Mouse (Mus musculus) embryo, embryonic 11 days (tissue): Measurements from ENCODE around the gene Tex33.

Source experiments
- DNase-seq: peaks from one replicate; pipeline ENCODE4 v3.0.0-alpha.2; 2015

The Tex33 gene

GRCm38 (mm10) chr15:78413719-78414117 is 18.0 kb upstream of the Tex33 start:
- no peak for DNase-seq

GRCm38 (mm10) chr15:78413083-78413718 is 17.5 kb upstream of the Tex33 start:
- DNase-seq: no peak

DNA sequence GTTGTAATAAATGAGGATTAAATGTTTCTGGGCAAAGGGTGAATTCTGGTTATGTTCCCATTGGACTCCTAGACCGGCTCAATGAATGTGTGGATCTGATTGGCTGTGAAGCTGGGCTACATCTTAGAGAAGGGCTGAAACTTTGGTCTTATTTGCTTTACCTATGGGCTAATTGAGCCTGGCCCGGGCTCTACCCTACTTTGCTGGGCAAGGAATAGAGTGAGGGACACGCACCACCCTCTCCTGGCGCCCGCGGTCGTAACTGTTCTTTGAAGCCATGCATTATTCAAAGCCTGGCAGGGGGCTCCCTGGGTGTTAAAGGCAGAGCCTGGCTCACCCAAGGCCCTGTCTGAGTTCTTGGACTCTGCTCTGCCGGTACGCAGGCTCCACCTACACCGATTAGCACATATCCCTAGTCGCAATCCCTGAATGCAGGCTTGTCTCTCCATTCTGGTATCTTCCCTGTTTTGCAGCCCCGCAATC is 13.9 kb upstream of the Tex33 start:
- DNase-seq: no peak

DNA sequence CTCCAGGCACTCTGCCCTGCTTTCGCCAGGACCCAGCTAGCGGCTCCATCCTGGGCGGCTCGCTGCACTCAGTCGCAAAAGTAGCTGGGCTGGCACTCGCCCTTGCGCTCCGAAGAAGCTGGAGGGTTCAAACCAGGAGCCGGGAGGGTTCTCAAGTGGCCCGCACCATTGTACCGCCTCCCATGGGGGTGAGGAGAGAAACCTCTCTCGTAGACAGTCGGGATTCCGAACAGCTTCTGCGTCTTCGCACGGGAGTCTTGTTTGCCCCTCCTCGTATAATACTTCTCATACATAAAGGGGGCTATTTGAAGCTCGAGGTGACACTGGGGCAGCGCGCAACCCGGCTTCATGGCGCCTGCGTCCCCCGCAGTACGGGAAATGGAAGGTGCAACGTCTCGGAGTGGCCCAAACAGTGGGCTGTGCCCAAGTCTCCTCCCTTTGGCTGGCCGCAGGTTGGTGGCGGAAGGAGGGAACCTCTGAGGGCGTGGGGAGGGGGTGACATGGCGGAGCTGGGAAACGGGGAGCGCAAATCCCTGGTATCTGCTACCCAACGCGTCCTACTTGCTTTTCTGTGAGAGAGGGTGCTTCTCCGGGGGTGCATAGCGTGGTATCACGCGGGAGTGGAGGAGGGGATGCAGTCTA is 10.7 kb upstream of the Tex33 start, which contains the start of gene Mpst:
Gene Mpst (plus strand): TSS at position 124 of the 642 bp plus-strand sequence.
- peak; percentile 92 for DNase-seq

- peak; percentile 90 for DNase-seq
Observed at GRCm38 (mm10) chr15:78405517-78406211, 10.0 kb upstream of the Tex33 start, which contains the start of gene Tst. Gene Tst (minus strand): TSS chr15:78405907.

GRCm38 (mm10) chr15:78405098-78405497 is 9.4 kb upstream of the Tex33 start:
- no peak for DNase-seq

- DNase-seq: no peak
Observed at GRCm38 (mm10) chr15:78403896-78404295, 8.2 kb upstream of the Tex33 start.

DNA sequence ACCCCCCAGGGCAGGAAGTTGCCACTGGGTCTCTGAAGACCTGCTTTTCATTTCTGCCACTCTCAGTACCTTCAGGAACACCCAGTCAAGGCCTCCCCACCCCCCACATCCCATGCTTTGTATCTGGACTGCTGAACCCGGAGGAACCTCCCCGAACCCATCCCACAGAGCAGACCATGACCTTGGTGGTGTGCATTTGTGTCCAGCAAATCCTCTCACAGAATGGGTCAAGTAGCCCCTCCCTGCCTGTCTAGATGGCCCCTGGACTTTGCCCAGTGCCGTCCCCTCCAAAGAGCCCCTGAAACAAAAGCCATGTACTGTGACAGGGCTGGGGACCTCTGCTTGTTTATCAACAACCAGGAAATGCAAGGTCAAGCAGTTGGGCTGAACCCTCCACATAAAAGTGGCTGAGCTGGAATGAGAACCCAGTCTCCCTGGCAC is 7.6 kb upstream of the Tex33 start:
- DNase-seq: no peak

DNA sequence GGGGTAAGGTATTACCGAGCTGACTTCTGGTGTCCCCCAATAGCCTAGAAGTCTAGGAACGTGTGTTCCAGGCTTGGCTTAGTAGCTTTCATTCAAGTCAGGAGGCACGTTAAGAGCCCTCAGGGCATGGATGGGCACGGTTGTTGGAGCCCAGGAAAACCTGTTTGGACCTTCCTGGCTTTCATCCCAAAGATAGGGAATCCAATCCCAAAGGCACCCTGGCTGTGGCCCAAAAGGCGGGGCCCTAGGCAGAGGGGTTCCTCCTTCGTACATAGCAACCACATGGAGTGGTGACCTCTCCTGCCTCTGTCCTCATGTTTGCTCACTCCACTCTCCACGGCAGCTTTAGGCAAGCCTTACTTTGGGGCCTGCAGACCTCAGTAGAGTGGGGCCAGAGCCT is 6.7 kb upstream of the Tex33 start:
- no peak for DNase-seq

GRCm38 (mm10) chr15:78401921-78402320 is 6.2 kb upstream of the Tex33 start:
- no peak for DNase-seq

DNA sequence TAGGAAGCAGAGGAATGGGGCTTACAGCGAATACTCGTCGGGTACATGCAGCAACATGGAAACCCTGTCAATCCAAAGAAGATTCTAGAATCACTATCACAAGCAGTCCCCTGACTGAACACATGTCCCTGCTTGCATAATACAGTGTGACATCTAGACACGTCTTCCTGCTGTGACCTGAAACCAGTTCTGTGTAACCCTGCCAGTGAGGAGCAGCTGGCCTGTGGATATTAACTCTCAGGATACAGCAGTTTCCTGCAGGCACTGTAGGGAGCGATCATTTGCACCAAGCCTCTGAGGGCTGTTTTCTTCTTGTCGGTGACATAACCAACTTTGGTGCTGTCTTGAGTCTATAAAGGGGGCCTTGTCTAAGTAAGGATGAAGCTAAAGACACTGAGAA is 5.6 kb upstream of the Tex33 start:
- no peak for DNase-seq

DNA sequence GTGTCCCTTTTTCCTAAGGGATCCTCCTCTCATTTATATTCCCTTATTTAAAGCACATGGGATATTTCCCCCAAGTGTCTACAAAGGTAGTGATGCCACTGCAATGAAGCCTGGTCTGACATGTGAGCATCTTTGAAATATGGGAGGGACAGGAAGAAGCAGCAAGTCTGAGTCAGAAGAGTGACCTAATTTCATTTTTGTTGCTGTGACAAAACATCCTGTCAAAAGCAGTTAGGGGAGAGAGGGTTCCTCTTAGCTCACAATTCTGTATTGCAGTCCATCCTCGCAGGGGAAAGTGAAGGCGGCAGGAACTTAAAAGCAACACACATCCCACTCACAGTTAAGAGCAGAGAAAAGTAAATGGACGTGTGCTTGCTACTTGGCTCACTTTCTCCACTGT is 4.9 kb downstream of the Tex33 start:
- no peak for DNase-seq

- no peak for DNase-seq
Observed at GRCm38 (mm10) chr15:78385564-78385963, 10.1 kb downstream of the Tex33 start.

GRCm38 (mm10) chr15:78384220-78385116 is 11.2 kb downstream of the Tex33 start:
- DNase-seq: no peak

DNA sequence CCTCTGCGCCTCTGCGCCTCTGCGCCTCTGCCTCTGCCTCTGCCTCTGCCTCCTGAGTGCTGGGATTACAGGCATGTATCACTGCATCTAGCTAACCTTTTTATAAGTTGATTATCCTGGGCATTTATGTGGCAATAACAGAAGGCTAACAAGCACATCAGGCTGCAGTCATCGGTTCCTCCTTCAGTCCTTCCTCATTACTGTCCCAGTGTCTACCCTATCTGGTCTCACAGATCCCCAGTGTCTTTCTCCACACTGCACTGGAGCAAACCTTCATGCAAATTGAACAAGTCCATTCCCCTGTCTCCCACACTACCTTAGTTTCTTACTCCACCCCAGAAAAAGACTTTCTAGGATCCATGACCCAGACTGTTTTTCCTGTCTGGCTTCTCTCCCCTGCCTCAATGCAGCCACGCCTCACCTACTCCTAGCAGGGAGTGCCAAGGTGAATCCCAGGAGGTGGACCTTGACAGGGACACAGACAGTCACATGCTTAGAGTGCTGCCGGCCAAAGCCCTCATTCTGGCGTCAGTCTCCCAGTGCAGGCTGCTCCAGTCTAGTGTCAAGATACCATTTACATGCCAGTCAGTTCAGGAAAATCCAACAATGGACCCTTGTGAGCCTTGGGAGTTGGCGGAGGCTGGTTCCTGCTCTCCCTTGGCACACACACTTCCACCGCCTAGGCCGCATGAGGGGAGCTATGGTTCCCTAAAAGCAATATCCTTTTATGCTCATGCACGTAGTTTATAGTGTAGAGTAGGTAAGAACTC is 12.1 kb downstream of the Tex33 start:
- DNase-seq: no peak

- no peak for DNase-seq
Observed at GRCm38 (mm10) chr15:78382115-78382514, 13.6 kb downstream of the Tex33 start.

DNA sequence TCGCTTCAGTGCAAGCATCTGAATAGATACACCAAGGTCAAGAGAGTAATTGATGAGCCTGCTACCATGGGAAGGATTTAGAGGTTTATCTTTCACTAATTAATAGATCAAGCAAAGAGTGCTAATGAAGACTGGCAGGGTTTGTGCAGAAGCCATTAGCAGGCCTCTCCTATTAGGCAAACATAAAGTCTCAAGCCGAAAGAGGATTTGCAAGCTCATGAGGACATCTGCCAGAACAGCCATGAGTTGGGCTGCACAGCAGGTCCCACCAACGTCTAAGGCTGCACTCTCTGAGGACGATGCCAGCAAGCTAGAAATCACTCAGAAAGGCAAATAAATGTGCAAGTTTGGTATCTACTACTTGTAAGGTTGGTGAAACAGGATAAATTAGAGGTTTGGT is 15.0 kb downstream of the Tex33 start:
- DNase-seq: no peak

DNA sequence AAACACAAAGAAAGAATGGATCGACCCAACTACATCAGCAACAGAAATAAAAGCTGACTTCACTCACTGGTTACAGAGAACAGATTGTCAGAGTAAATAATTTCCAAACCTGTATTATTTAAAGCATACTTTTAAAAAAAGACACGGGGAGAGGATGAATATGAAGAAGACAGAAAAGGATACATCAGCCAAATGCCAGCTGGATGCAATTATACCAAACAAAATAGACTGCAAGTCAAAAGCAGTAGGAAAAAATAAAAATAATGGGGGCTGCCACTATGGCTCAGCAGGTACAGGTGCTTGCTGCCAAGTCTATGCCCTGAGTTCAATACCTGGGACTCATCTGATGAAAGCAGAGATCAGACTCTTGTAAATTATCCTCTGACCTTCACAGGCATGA is 15.5 kb downstream of the Tex33 start:
- DNase-seq: no peak

GRCm38 (mm10) chr15:78378556-78378955 is 17.2 kb downstream of the Tex33 start:
- no peak for DNase-seq

GRCm38 (mm10) chr15:78377859-78378258 is 17.9 kb downstream of the Tex33 start:
- no peak for DNase-seq

DNA sequence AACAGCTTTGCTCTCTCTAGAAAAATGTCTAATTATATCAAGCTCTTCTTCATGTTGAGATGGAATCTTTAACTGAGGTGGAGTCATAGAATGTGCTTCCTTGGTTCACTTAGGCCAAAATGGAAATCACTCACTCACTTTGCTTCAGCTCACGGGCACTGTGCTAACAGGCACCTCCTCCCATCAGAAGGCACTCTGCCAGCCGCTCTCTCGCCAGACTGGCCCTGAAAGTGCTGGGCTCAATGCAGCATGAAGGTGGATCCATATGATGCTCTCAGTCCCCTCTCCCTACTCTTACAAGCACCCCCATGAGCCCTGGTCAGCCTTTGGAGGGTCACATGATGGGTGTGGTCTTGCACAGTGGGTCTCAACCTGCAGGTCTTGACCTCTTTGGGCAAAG is 21.5 kb downstream of the Tex33 start:
- no peak for DNase-seq

- DNase-seq: no peak
Observed at GRCm38 (mm10) chr15:78372796-78373195, 22.9 kb downstream of the Tex33 start.
